Comparison of ENCODE assay signal across 15 mouse cellular contexts in genomic region chr2:26920190-26920855, GRCm38 (mm10).
"Had no signal": no experiment of that assay in that cellular context is flagged by ENCODE, and none has a peak within 500 bp of the region (broad histone marks: within the 10 kb centered on the region; RNA-seq: fewer than 3 reads in every experiment).

No protein-coding gene starts in this region.

- H3K27ac ChIP-seq: hindbrain, postnatal 0 days; limb, embryonic 13.5 days; liver, embryonic 15.5 days; midbrain, embryonic 10.5 days; neural tube, embryonic 13.5 days had no signal

- H3K4me2 ChIP-seq: limb, embryonic 13.5 days; liver, embryonic 11.5 days; liver, embryonic 15.5 days; lung, embryonic 14.5 days; neural tube, embryonic 13.5 days had no signal

- H3K9me3 ChIP-seq: limb, embryonic 13.5 days; liver, embryonic 15.5 days; midbrain, embryonic 10.5 days; neural tube, embryonic 13.5 days had no signal

- DNase-seq: layer of hippocampus, adult 9-11 months; layer of hippocampus, postnatal 36 days; left cerebral cortex, postnatal 4 days; lung, embryonic 14.5 days; lung, postnatal 10 days; lung, postnatal 4 days; midbrain, embryonic 14.5 days; retina, postnatal 1 day; thymus, postnatal 36 days had no signal

- H3K9ac ChIP-seq: limb, embryonic 13.5 days; liver, embryonic 15.5 days; lung, embryonic 14.5 days; neural tube, embryonic 13.5 days had no signal

- ATAC-seq: hindbrain, postnatal 0 days had no signal

- H3K4me3 ChIP-seq: limb, embryonic 13.5 days; liver, embryonic 15.5 days; midbrain, embryonic 10.5 days; neural tube, embryonic 13.5 days had no signal

- H3K27me3 ChIP-seq: limb, embryonic 13.5 days; liver, embryonic 15.5 days; neural tube, embryonic 13.5 days had no signal
